ENCODE assay signal across 10 mouse cellular contexts in genomic region chr8:73003858-73004257, GRCm38 (mm10).
DNase-seq lines count a peak whose midpoint lies in the region; ATAC-seq and TF ChIP-seq lines count a peak whose summit lies in the region.
"Had no signal": no experiment of that assay in that cellular context is flagged by ENCODE, and none has a peak within 500 bp of the region (broad histone marks: within the 10 kb centered on the region; RNA-seq: fewer than 3 reads in every experiment).

No protein-coding gene starts in this region.

- H3K4me1 ChIP-seq in intestine, postnatal 0 days (replicated peaks; ENCODE audit: control insufficient read depth, insufficient read depth, low read length): no peaks in the 10 kb centered on the region
- no peaks in the 10 kb centered on the region for H3K4me1 ChIP-seq in intestine, embryonic 15.5 days (replicated peaks)
- no peaks in the 10 kb centered on the region for H3K4me1 ChIP-seq in ES-E14 (ENCODE audit: control insufficient read depth in 2 of 2, insufficient read depth in 2 of 2, low read length in 2 of 2, poor library complexity in 1 of 2)
- H3K4me1 ChIP-seq: embryonic facial prominence, embryonic 15.5 days had no signal

- H3K27me3 ChIP-seq in intestine, postnatal 0 days (replicated peaks; ENCODE audit: control insufficient read depth, insufficient read depth, low read length): no peaks in the 10 kb centered on the region
- no peaks in the 10 kb centered on the region for H3K27me3 ChIP-seq in intestine, embryonic 15.5 days (replicated peaks)
- H3K27me3 ChIP-seq: embryonic facial prominence, embryonic 15.5 days; lung, embryonic 15.5 days had no signal

- no peak overlapping the region for H3K4me3 ChIP-seq in intestine, postnatal 0 days (ENCODE audit: low read depth, low read length)
- no peak overlapping the region for H3K4me3 ChIP-seq in intestine, embryonic 15.5 days (replicated peaks)
- no peak overlapping the region for H3K4me3 ChIP-seq in ES-E14 (ENCODE audit: insufficient read depth in 1 of 2, low read depth in 1 of 2, low read length in 2 of 2, poor library complexity in 1 of 2, severe bottlenecking in 1 of 2)
- H3K4me3 ChIP-seq: embryonic facial prominence, embryonic 15.5 days; lung, embryonic 15.5 days had no signal

- H3K36me3 ChIP-seq in intestine, postnatal 0 days (ENCODE audit: control insufficient read depth, insufficient read depth): no peaks in the 10 kb centered on the region
- H3K36me3 ChIP-seq in intestine, embryonic 15.5 days: no peaks in the 10 kb centered on the region
- no peaks in the 10 kb centered on the region for H3K36me3 ChIP-seq in ES-E14 (ENCODE audit: control insufficient read depth, insufficient read depth, low read length, poor library complexity, severe bottlenecking)
- H3K36me3 ChIP-seq: embryonic facial prominence, embryonic 15.5 days; lung, embryonic 15.5 days had no signal

- TF ChIP-seq CTCF in intestine, postnatal 0 days (IDR thresholded peaks at IDR 0.05; ENCODE audit: low read depth): peak; percentile 85

- peak; percentile 35 for DNase-seq in ES-E14 (ENCODE audit: low read depth, low spot score)
- DNase-seq in c-Kit-positive CD71-positive TER-119-positive erythroid progenitor cells, embryonic 14.5 days (ENCODE audit: low spot score): peak; percentile 2
- DNase-seq in forelimb bud, embryonic 11.5 days (ENCODE audit: low read depth, low spot score): peak; percentile 24
- peak; percentile 5 for DNase-seq in lung, adult 18-20 months
- peak; percentile 61 for DNase-seq in retina, postnatal 1 day
- no peak for DNase-seq in yolk sac, embryonic 10.5 days (ENCODE audit: low spot score)

- no peak for ATAC-seq in intestine, postnatal 0 days
- no peak for ATAC-seq in intestine, embryonic 15.5 days

- H3K4me2 ChIP-seq in intestine, postnatal 0 days (replicated peaks; ENCODE audit: low read depth): no peak overlapping the region
- no peak overlapping the region for H3K4me2 ChIP-seq in intestine, embryonic 15.5 days (replicated peaks)
- H3K4me2 ChIP-seq: embryonic facial prominence, embryonic 15.5 days; lung, embryonic 15.5 days had no signal

- no peak overlapping the region for H3K9ac ChIP-seq in intestine, postnatal 0 days (ENCODE audit: low read depth, low read length)
- no peak overlapping the region for H3K9ac ChIP-seq in intestine, embryonic 15.5 days
- no peak overlapping the region for H3K9ac ChIP-seq in ES-E14 (ENCODE audit: insufficient read depth, low read depth, low read length, poor library complexity, severe bottlenecking)
- H3K9ac ChIP-seq: embryonic facial prominence, embryonic 15.5 days; lung, embryonic 15.5 days had no signal

- in situ Hi-C loops in ES-E14 (cut with MboI; ENCODE audit: low sequenced_read_pairs in 2 of 2, unreplicated experiment in 2 of 2): no loop called here

- WGBS in intestine, postnatal 0 days: 47% methylated on average over 2 of the region's 2 CpGs
- 49% methylated on average over 2 of the region's 2 CpGs for WGBS in intestine, embryonic 15.5 days

- H3K27ac ChIP-seq in intestine, postnatal 0 days (ENCODE audit: low read depth, low read length): no peak overlapping the region
- H3K27ac ChIP-seq in intestine, embryonic 15.5 days: no peak overlapping the region
- H3K27ac ChIP-seq in ES-E14 (ENCODE audit: insufficient read depth, low read depth, low read length, poor library complexity, severe bottlenecking): no peak overlapping the region
- H3K27ac ChIP-seq: embryonic facial prominence, embryonic 15.5 days; lung, embryonic 15.5 days had no signal

- no peaks in the 10 kb centered on the region for H3K9me3 ChIP-seq in intestine, postnatal 0 days (ENCODE audit: control insufficient read depth)
- H3K9me3 ChIP-seq in intestine, embryonic 15.5 days: no peaks in the 10 kb centered on the region
- H3K9me3 ChIP-seq in ES-E14 (ENCODE audit: control insufficient read depth, insufficient read depth, low read depth, low read length): no peaks in the 10 kb centered on the region
- H3K9me3 ChIP-seq: embryonic facial prominence, embryonic 15.5 days; lung, embryonic 15.5 days had no signal

TF ChIP-seq in ES-E14, 5 proteins besides CTCF, POLR2A, EP300 and RAD21:
- TF ChIP-seq ZC3H11A (IDR thresholded peaks at IDR 0.05; ENCODE audit: borderline replicate concordance, low read depth, low read length): peak; percentile 25; the same call in 1 of the 2 replicates
- no peak for TF ChIP-seq CHD2 (IDR thresholded peaks at IDR 0.05; ENCODE audit: low read depth, low read length)
